Mouse (Mus musculus) NIH3T3 (cell line): ENCODE measurements around the gene Nsg2.

Source experiments
- DNase-seq: peaks from one replicate; pipeline ENCODE4 v3.0.0-alpha.2; 2012; ENCODE audit warnings: low read depth

Nsg2 gene

DNA sequence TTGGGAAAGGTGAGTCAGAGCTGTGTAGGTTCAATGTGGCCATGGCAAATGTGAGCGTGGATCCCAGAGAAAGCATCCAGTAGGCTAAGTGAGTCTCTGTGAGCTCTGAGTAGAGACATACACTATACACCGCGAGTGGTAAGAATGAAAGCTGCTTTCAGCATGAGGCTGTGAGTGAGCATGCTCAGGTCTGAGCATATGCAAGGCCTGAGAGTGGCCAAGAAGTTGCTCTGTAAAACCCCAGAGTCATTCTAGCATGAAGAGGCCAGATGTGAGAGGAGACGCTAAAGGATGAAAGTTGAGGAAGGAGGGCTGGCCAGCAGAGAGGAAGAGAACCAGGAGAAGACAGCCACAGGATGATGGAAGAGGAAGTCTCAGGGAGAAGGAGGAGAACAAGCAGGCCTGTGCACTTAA is 12.8 kb downstream of the Nsg2 start:
- no peak for DNase-seq

DNA sequence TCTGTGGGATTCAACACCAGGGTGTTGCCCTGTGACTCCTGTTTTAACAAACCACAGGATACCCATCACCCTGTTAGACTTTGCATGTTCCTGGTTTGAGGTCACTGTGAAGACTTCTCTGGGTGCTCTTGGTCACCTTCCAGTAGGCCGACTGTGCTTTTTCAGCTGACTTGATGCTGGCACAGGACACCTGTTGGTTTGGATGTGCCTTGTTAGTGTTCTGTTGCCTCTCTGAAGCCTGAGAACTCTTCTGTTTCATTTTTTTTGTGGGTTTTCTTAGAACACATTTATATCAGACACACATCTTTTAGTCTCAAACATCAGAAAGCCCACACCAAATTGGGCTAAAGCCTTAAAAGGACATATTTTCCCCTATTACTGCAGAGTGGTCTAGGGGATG is 13.3 kb downstream of the Nsg2 start:
- DNase-seq: no peak

DNA sequence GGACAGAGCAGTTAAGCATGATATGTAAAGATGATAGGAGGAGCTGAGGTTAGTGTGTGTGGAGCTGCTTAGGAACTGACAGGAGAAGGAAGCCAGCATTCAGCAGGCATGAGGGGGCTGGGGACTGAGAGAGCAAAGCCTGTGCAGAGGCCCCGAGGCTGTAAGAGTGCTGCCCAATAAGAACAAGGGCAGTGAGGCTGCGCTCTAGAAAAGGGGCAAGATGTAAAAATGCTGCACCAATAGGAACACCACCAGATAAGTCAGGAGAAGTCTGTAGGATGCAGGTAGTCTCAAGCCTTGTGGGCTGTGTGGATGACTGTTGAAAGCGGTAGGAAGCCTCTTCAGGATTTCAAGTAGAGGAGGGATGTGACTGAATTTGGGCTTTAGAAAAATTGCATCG is 17.9 kb downstream of the Nsg2 start:
- no peak for DNase-seq

DNA sequence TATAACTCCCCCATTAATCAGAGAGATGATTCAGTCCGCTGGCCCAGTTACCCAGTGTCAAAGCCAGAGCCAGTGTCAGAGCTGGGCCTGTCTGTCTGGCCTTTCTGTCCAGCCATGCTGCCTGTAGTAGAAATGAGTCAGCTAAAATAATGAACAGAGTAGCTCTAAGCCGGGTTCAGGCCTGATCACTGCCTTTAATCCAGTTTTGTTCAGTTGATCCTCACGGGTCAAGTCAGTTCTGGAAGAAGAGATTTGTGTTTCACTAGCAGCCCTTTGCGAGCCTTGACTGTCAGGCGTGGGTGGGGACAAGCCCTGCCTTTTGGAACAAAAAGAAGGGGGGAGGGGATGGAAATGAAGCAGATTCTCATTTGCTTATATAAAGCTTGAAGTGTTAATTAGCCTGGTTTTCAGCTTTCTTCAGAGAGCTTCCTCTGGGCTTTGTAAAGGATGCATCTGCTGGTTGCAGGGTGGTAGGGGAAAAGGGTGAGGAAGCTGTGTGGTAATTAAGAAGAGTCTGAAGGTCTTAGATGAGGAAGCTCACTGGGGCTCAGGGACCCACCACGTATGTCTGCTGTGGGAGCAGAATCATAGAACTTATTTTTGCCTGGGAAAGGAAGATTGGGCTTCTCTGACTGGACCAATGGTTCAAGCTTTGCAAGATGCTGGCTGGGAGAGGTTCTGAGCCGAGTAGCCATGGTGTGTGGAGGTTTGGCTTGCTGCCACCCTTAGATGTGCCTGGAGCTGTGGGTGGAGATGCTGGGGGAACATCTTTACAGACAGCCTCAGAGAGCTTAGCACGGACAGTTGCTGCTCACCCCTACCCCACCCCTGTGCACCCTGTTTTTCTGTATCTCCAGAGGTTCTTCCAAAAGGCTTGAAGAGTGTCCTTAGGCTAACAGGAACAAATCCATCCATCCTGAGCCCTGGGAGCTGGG is 20.0 kb downstream of the Nsg2 start:
- peak; percentile 84 for DNase-seq

DNA sequence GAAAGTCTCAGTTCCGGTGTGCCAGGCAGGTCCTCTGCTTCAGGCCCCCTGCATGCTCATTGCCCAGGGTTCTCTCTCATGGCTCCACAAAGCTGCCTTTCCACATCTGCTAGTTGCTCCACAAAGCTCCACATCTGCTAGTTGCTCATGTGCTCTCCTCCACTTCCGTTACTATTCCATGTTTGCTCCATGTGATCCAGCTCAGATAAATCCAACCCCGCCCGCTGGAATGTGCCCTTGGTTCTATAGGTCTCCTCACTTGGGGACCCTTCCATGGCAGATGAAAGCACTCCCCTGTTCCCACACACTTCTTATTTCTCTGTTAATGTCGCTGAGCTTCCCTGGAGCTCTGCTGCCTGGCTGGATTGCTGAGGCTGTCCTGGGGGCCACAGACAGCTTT is 26.4 kb downstream of the Nsg2 start:
- no peak for DNase-seq

DNA sequence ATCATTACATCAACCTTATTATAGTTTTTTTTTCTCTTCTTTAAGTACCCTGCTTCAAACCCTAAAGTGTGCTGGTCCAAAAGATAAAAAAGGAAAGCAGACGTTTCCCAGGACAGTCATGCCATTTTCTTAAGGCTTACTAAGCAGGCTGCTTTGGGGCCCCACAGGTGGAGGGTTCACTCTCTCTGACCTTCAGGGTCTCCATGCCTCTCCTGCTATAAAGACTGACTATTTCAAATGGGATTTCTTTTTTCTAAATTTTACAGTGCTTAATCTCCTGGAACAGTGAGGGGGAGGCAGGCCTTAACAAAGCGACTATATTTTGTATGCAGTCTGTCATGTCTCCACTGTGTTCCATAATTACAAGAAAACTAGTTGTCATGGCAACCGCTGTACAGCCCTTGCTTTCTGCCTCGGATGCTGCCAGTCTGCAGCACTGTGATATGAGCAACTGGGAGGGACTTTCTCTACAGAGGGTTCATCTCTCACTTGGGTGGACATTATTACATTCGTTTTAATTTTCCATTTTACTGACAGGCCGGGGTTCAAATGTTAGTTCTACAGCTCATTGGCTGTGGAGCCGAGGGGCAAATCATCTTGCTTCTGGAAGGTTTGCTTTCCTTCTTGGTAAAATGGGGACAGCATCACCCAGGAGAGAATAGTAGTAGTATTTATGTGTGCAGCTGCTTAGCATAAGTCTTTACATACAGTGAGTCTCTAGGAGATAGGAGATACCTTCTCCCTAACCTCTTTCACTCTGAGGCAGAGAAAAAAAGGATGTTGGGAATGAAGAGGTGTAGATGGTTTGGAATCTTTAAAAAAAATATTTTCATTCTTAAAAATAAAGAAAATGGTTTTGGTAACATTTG is 27.4 kb downstream of the Nsg2 start:
- DNase-seq: no peak

DNA sequence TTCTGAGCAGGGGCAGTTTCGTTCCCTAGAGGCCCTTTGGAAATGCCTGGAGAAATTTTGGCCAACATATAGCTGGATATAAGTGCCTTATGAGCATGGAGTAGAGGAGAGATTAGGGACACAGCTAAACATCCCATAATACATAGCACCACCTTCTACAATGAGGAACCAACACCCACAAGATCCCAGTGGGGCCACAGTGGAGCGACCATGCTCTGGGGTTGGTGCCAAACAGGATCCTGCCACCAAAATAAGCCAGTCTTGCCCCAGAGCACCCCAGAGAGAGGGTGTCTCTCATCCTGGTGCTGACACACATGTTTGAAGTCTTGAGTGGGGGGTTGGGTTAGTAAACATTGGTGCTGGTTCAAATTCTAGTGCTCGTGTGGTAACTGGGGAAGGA is 28.3 kb downstream of the Nsg2 start:
- DNase-seq: no peak

DNA sequence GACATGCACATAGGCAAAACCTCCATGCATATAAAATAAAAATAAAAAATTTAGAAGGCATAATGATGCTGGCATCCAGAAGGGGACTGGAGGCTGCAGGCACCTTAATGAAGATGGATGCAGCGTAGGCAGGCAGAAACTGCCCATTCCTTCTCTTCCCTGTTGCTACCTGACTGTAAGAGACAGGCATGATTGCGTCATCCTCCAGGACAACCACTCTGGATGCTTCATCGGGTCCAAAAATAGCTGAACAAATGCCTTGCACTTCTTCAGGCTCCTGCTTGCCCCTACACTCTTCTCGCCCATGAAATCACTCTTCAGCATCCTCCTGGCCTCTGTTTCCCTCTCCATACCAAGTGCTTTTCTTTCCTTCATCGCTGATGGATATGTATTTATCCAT is 29.1 kb downstream of the Nsg2 start:
- no peak for DNase-seq

DNA sequence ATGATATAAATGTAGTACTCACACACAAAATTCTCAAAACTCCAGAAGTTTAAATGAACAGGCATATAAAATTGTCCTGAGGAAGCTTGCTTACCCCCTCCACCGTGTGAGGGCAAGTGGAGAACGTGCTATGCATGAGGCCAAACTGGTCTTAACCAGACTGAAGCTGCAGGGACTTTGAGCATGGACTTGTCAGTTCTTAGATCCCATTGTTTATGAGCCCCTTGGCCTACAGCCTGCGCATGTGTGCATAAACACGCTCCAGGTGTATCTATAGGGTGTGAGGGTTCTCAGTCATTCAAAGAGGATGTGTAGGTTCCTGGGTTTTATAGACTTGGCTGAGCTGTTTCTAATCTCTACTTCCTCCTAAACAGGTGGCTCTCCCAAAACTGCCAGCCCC is 31.1 kb downstream of the Nsg2 start:
- DNase-seq: no peak

DNA sequence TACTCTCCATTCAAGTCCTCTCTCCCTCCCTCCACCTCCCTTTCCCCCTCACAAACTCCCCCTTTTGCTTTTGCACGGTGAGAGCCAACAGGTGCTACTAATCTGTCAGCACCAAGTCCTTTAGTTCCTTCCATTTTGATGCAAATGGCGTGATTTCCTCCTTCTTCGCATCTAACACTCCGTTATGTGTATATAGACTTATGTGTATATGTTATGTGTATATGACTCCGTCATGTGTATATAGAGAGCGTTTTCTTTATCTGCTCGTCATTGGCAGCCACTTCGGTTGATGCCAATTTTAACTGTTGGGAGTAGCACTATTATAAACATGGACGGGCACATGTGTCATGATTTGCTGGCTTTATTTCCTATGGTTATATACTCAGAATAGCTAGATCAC is 31.8 kb downstream of the Nsg2 start:
- DNase-seq: no peak

DNA sequence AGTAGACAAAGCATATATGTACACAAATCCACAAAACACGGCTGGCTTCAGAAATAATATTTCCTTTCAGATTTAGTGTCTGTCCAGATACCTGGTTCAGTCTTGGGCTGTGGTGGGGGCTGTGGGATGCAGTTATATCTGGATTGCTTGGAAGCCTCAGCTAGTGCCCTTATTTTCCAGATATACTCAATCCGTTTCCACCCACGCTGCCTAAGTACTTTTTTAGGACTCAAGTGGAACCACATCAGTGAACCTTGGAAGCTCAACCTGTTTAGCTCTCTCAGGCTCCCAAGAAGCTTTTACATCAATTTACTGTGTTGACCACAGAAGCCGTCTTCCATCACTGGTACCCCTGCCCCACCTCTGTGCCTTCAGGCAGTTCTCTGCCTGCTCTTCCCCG is 35.6 kb downstream of the Nsg2 start:
- DNase-seq: no peak

DNA sequence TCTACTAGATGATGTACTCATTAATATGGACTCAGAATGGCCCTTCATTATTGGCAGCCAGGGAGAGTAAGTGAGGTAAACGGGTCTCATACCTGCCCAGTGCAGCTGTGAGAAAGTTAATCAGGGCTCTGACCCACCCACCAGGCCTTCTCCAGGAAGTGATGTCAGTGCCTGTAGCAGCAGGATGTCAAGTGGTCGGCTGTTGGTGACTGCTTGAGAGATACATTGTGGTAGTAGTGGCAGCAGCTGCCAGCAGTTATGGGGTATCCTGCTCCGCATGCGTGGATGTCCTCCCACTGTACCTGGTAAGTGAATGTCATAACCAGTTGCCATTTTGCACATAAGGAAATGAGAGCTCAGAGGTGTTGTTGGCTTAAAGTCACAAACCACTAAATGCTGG is 39.4 kb downstream of the Nsg2 start:
- DNase-seq: no peak

DNA sequence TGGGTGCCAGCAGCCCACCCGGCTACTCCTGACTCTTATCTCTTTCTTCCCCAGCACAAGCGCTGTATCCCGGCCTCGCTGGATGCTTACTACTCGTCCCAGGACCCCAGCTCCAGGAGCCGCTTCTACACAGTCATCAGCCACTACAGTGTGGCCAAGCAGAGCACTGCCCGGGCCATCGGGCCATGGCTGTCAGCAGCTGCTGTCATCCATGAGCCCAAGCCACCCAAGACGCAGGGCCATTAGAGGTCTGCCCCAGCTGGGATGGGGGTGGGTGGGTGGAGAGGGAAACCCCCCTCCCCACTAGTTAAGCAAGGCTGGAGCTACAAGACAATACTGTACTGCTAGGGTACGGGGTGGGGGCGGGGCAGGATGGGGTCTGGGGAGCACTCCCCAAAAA is 57.1 kb downstream of the Nsg2 start:
- no peak for DNase-seq

DNA sequence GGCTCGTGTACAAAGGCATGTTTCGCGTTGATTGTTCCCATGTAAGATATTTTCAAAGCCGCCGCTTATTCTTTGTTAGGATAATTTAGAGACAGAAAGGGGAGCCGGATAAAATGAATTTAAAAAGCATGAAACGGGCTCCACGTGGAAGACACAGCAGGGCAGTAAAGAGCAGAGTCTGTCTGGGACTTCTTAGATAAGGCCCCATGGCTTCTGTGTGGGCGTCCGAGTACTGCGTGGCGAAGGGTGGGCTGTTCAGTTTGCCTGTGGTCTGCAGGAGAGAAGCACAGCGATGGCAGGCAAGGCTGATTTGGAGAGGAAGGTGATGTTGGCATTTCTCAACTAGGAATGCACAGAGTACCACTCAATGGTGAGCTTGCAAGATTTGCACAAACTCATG is 57.6 kb downstream of the Nsg2 start:
- no peak for DNase-seq

DNA sequence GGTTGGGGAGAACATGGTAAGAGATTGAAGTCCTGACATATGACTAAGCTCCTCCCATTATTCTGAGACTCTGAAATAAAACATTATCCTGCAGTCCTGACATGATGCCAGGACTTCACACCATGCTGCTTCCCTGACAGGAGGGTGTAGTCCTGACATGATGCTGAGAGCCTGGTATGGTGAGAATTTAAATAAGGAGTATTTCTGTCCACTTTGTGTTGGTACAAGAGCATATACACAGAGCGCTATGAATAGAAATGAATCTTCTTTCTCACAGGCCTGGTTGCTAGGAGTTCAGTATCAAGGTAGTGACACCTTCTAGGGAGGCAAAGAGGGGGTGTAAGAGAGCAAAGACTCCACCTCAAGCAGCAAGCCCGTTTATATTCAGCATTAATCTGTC is 60.8 kb downstream of the Nsg2 start:
- DNase-seq: no peak

DNA sequence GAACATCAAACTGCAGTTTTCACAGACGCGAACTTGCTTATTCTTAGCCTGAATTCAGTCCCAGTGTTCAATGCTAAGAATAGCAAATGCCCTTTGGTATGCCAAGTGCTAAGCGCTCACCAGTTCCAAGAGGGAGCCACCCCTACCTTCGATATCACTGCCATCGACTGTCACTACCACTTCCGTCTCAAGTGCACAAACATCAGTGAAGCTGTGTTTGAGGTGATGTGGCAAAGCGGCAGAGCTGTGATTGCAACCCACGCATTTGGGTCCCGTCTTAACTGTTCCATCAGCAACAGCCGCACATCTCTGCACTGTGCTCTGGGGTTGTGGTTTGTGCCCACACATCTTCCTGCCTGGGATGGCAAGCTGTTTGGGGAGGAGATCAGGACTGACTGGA is 61.6 kb downstream of the Nsg2 start:
- no peak for DNase-seq

DNA sequence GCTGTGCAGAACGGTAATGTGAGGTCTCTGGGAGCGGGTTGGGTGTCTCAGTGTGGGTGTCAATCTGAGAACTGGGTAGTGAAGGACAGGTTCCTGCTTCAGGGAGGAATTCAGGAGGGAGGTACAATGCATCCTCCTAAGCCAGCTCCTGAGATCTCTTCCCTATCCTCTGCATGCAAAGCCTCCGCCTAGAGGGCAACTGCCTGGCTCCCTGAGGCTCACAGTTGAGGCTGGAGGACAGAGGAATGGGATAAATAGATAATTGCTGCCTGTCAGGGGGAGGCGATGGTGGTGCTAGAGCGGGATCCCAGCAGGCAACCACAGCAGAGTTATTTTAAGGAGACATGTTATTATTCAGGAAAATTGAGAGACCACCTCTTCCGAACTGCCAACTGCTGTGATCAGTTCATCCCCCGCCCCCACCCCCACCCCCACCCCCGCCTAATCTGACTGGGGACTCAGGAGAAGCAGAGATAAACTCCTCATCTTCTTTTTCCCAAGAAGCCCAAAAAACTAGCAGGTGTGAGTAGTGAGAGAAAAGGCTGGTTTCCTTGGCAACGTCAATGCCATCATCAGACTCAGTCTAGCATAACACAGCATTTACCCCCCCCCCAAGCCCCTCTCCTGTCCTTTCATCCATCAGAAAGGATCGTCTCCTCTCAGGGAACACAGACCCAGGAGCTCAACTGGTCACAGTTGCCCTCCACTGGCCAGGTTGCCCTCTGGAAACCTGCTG is 63.7 kb downstream of the Nsg2 start:
- no peak for DNase-seq

DNA sequence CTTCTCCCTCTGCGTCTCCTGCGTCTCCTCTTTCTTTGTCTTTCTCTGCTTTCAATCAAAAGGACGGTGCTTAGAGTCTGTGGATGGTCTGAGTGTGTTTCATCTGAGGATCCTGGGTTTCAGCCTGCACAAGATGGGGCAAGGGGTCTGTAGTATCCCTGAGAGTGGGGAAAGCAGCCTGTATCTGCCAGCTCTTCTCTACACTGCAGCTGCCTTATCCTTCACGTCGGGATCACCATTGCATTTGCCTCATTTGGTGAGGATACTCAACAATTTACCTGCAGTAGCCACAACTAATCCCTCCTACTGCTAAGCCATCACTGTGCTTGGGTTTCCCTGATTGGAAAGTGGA is 64.2 kb downstream of the Nsg2 start:
- no peak for DNase-seq

DNA sequence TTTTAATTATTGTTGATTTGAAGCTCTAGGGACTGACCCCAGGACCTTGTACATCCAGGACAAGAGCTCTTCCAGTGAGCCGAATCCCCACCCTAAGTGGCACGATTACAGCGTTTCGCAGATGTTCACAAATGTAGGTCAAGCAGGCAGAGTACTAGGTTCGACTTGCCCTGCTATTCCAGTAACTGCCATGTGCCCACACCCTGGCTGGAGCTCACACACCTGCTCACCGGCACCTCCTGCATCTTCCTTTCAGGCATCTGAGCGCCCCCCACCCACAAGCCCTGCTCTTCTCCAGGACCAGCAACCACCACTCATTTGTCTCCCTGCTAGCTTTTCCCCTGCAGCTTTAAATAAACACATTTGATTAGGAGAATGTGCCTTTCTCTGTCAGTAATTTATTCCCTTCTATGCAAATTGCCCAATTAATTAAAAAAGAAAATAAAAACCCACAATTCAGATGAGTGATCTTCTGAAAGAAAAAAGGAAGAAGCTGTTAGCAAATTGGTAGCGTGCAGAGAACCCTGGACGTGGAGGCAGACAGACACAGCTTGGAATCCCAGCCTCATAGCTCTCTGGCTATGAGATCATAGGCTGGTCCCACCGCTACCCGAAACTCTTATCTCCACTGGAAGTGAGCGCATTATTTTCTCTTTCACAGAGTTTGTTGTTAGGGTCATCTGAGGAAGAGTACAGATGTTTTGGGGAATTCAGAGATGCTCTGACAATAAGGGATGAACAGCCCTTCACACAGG is 68.7 kb downstream of the Nsg2 start:
- no peak for DNase-seq

DNA sequence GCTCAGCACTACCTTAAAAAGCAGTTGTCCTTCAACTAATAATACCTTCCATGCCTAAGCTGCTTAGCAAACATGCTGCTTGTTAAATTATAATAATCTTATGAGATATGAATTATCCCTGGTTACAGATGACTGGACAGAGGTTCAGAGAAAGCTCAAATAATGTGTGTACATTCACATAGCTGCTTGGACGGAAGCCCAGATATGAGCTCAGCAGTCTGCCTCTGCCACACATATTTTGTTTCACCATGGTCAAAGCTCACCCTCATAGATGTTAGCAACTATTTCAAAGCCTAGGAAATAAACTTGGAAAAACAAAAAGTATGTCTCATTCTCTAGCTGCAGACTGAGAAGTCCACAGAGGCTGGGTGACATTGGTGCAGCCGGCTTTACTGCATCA is 74.9 kb downstream of the Nsg2 start:
- peak; percentile 85 for DNase-seq

DNA sequence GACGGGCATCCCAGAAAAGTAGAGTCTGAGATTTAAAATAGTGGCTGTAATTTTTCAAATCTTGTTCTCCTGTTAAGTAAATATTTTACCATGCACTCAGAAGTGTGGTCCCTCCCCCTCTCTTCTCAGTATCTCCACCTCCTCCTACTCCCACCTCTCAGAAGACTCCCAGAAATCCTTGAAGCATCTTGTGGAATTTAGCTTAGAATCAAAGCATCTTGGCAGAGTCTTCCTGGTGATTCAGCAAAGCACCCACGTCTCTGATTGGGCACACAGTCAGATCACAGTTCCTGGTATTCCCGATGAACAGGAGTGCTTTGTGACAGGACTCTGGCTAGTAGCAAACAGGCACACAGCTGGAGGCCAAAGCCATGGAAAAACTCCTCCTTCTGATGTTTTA is 83.2 kb downstream of the Nsg2 start:
- DNase-seq: no peak

DNA sequence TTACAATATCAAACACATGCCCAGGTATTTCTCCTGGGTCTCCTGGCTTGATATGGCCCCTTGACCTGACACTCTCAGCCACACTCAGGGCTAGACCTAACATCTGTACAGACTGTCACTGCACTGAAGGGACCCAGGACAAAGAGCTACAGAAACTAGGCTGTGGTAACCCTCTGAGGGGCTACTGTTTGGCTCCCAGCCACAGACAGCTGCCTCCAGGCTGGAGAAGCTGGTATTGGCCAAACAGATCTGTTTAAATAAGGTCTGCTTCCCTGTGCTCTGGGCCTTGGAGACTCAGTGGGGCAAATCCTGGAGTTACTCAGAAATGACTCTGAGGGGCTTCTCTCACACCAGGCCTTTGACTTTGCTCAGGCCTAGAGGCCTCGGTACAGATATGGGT is 86.3 kb downstream of the Nsg2 start:
- no peak for DNase-seq
